Mouse (Mus musculus): ENCODE measurements at regions not wholly inside any gene's neighbourhood (a gene's known extent, or its start where the extent isn't known, plus 50 kb on each side); places are given as distances from the start of the nearest gene placed in this dataset.

DNA sequence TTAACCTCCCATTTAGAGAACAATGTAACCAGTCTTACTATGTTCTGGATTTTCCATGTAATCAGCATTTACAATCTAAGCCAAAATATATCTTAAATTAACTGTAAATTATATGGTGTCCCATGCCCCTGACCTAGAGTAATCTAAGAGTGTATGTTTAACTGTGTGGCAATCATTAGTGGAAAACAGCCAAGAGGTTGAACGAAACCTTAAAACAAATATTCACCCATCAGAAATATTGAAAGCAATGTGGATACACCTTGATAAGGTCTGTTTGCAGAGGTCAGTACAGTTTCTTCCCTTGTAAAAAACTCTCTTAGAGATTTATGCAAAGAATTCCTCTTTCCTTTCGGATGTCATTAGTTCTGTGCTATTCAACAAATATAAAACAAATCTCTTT lies 134.7 kb upstream of the Ufl1 start:
- Histone ChIP-seq H3K79me2 (ENCODE audit: control insufficient read depth, insufficient read depth, low read length) (no peaks in the 10 kb centered on the region), H3K27ac (replicated peaks; ENCODE audit: insufficient read depth, low read depth, low read length) (no peak overlapping the region), H3K4me3 (ENCODE audit: insufficient read depth, low read depth, low read length) (no peak overlapping the region), H3K9ac (ENCODE audit: low read depth, low read length) (no peak overlapping the region), H3K27me3 (ENCODE audit: control insufficient read depth, insufficient read depth, low read length) (no peaks in the 10 kb centered on the region), H3K36me3 (ENCODE audit: control insufficient read depth, insufficient read depth, low read length) (no peaks in the 10 kb centered on the region), H3K4me1 (ENCODE audit: control insufficient read depth, insufficient read depth, low read length) (peaks cover 3% of the 10 kb centered on the region; the same call in 1 of the 2 replicates)
- WGBS: 27% methylated on average over 2 of the region's 2 CpGs
- no peak for TF ChIP-seq CTCF (IDR thresholded peaks at IDR 0.05; ENCODE audit: low read depth, low read length)
- TF ChIP-seq POLR2A (IDR thresholded peaks at IDR 0.05; ENCODE audit: extremely low read depth, insufficient read depth, low read length): no peak
- peak; percentile 87 for DNase-seq (ENCODE audit: extremely low read depth, low read depth, low spot score)

DNA sequence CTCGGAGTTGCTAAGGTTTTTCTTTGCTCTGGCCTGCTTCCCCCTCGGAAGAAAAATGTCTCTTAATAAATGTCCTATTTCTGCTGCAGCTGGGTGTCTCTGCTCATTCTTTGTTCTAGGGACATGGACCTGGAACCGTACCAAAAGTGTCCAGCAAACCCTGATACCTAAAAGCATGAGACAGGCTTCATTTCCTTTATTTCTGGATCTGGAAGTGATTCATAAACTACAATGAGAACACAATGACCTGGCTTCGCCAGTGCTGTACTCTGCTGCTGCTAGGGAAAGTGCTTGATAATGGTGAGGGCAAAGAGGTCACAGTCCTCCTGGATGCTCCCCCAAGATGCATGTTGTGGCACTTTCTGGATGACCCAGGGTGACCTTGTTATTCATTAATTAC lies 128.8 kb upstream of the Ufl1 start:
- DNase-seq (ENCODE audit: extremely low read depth, low read depth, low spot score): peak; percentile 4
- no peaks in the 10 kb centered on the region for H3K36me3 ChIP-seq (ENCODE audit: control insufficient read depth, insufficient read depth, low read length)
- H3K79me2 ChIP-seq (ENCODE audit: control insufficient read depth, insufficient read depth, low read length): no peaks in the 10 kb centered on the region
- H3K4me3 ChIP-seq (ENCODE audit: insufficient read depth, low read depth, low read length): no peak overlapping the region
- no peaks in the 10 kb centered on the region for H3K27me3 ChIP-seq (ENCODE audit: control insufficient read depth, insufficient read depth, low read length)
- TF ChIP-seq CTCF (IDR thresholded peaks at IDR 0.05; ENCODE audit: low read depth, low read length) (no peak), POLR2A (IDR thresholded peaks at IDR 0.05; ENCODE audit: extremely low read depth, insufficient read depth, low read length) (no peak)
- no peaks in the 10 kb centered on the region for H3K4me1 ChIP-seq (ENCODE audit: control insufficient read depth, insufficient read depth, low read length)
- H3K27ac ChIP-seq (replicated peaks; ENCODE audit: insufficient read depth, low read depth, low read length): no peak overlapping the region
- no peak overlapping the region for H3K9ac ChIP-seq (ENCODE audit: low read depth, low read length)
- WGBS: 76% methylated on average over 4 of the region's 4 CpGs

DNA sequence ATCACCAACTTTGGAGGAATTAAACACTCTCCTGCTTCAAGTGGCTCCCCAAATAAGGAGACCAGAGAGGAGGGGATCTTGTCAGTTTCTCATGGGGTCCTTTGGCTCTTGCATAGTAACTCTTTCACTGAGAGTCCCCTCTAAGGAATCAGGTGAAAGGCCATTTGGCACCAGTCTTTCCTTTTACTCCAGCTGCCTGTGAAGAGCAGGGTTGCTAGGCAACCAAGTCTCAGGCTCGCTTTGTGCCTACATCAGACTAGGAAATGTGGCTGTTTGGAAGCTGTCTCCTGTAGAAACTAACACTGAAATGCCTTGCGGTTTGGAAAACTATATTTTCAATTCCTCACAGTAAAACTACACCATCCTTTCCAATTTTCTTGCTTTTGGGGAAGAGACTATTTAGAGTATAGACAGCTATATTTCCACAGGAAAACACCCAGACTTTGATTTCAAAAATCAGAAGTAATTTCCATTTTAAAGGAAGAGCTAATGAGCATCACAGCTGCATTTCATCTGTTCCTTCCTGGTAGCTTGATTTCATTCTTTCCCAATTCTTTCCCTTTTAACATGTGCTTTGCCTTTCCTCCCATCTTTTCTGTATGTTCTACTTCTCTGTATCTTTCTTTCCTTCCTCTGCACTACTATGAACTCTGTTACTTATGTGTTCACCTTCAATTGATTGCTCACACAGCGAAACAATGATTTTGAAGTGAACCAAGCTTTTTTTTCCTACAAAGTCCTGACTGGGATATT lies 127.3 kb upstream of the Ufl1 start:
- DNase-seq (ENCODE audit: extremely low read depth, low read depth, low spot score): no peak
- Histone ChIP-seq H3K79me2 (ENCODE audit: control insufficient read depth, insufficient read depth, low read length) (no peaks in the 10 kb centered on the region), H3K27me3 (ENCODE audit: control insufficient read depth, insufficient read depth, low read length) (no peaks in the 10 kb centered on the region), H3K4me3 (ENCODE audit: insufficient read depth, low read depth, low read length) (no peak overlapping the region), H3K9ac (ENCODE audit: low read depth, low read length) (no peak overlapping the region), H3K4me1 (ENCODE audit: control insufficient read depth, insufficient read depth, low read length) (no peaks in the 10 kb centered on the region), H3K36me3 (ENCODE audit: control insufficient read depth, insufficient read depth, low read length) (no peaks in the 10 kb centered on the region), H3K27ac (replicated peaks; ENCODE audit: insufficient read depth, low read depth, low read length) (no peak overlapping the region)
- TF ChIP-seq POLR2A (IDR thresholded peaks at IDR 0.05; ENCODE audit: extremely low read depth, insufficient read depth, low read length): no peak
- TF ChIP-seq CTCF (IDR thresholded peaks at IDR 0.05; ENCODE audit: low read depth, low read length): no peak
- 64% methylated on average over 3 of the region's 3 CpGs for WGBS

DNA sequence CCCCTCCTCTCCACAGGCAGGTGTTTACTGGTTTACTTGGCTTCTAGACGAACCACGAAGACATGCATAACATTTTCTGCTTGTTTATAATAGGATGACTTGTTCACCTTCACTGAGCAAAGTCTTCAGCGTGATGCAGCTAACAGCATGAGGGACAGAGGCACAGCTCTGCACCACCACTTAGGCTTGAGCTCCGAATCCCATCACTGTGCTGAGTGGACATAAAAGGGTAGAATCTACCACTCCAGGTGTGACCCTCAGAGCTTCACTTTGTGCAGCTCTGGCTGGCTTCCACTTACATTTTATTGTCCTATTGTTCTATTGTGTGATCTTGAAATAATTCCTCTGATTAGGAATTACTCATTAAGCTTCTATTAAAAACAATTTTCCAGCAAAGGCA lies 126.2 kb upstream of the Ufl1 start:
- H3K9ac ChIP-seq (ENCODE audit: low read depth, low read length): no peak overlapping the region
- WGBS: 78% methylated on average over 4 of the region's 4 CpGs
- TF ChIP-seq CTCF (IDR thresholded peaks at IDR 0.05; ENCODE audit: low read depth, low read length): no peak
- TF ChIP-seq POLR2A (IDR thresholded peaks at IDR 0.05; ENCODE audit: extremely low read depth, insufficient read depth, low read length): no peak

DNA sequence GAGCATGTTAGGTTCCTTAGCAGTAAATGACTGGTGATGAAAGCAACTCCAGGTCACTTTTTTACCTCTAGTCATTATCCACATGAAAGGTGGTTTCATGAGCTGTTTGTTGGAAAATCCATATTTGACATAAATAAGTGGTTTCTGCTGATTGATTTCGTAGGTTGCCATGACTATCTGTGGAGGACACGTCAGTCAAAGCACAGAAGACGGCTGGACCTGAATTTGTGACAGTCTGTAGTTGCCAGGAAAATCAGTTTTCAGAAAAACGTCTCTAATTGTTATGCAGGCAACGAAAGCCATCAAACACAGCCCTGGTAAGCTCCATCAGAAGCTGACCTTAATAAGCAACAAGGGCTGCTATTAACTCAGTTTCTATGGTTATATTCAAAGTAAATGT lies 107.9 kb upstream of the Ufl1 start:
- Histone ChIP-seq H3K27ac (replicated peaks; ENCODE audit: insufficient read depth, low read depth, low read length) (no peak overlapping the region), H3K9ac (ENCODE audit: low read depth, low read length) (no peak overlapping the region), H3K4me3 (ENCODE audit: insufficient read depth, low read depth, low read length) (no peak overlapping the region), H3K79me2 (ENCODE audit: control insufficient read depth, insufficient read depth, low read length) (no peaks in the 10 kb centered on the region), H3K4me1 (ENCODE audit: control insufficient read depth, insufficient read depth, low read length) (no peaks in the 10 kb centered on the region), H3K27me3 (ENCODE audit: control insufficient read depth, insufficient read depth, low read length) (no peaks in the 10 kb centered on the region), H3K36me3 (ENCODE audit: control insufficient read depth, insufficient read depth, low read length) (no peaks in the 10 kb centered on the region)
- WGBS: 88% methylated on average over 5 of the region's 5 CpGs
- no peak for DNase-seq (ENCODE audit: extremely low read depth, low read depth, low spot score)
- TF ChIP-seq CTCF (IDR thresholded peaks at IDR 0.05; ENCODE audit: low read depth, low read length) (no peak), POLR2A (IDR thresholded peaks at IDR 0.05; ENCODE audit: extremely low read depth, insufficient read depth, low read length) (no peak)

More for the DNA sequence above, 126.2 kb upstream of the Ufl1 start:
- no peaks in the 10 kb centered on the region for H3K36me3 ChIP-seq (ENCODE audit: control insufficient read depth, insufficient read depth, low read length)
- H3K4me3 ChIP-seq (ENCODE audit: insufficient read depth, low read depth, low read length): no peak overlapping the region
- H3K27ac ChIP-seq (replicated peaks; ENCODE audit: insufficient read depth, low read depth, low read length): no peak overlapping the region
- H3K79me2 ChIP-seq (ENCODE audit: control insufficient read depth, insufficient read depth, low read length): no peaks in the 10 kb centered on the region
- H3K27me3 ChIP-seq (ENCODE audit: control insufficient read depth, insufficient read depth, low read length): no peaks in the 10 kb centered on the region
- DNase-seq (ENCODE audit: extremely low read depth, low read depth, low spot score): no peak
- no peaks in the 10 kb centered on the region for H3K4me1 ChIP-seq (ENCODE audit: control insufficient read depth, insufficient read depth, low read length)

DNA sequence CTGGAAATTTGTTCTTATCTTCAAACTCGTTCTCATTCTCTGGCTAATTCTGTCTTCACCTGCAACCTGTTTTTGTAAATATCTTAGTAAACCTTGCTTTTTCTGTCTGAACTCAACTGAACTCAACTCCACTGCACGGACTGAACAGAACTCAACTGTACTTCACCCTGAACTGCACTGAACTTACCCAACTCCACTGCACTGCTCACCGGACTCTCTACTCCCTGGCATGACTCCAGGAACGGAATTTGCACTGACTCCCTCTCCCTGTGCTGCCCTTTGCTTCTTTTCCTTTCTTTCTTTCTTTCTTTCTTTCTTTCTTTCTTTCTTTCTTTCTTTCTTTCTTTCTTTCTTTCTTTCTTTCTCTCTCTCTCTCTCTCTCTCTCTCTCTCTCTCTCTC lies 90.4 kb upstream of the Ufl1 start:
- Histone ChIP-seq H3K9ac (ENCODE audit: low read depth, low read length) (no peak overlapping the region), H3K4me1 (ENCODE audit: control insufficient read depth, insufficient read depth, low read length) (no peaks in the 10 kb centered on the region), H3K27me3 (ENCODE audit: control insufficient read depth, insufficient read depth, low read length) (no peaks in the 10 kb centered on the region), H3K27ac (replicated peaks; ENCODE audit: insufficient read depth, low read depth, low read length) (no peak overlapping the region), H3K79me2 (ENCODE audit: control insufficient read depth, insufficient read depth, low read length) (no peaks in the 10 kb centered on the region), H3K4me3 (ENCODE audit: insufficient read depth, low read depth, low read length) (no peak overlapping the region), H3K36me3 (ENCODE audit: control insufficient read depth, insufficient read depth, low read length) (no peaks in the 10 kb centered on the region)
- WGBS: 23% methylated on average over 4 of the region's 4 CpGs
- peak; percentile 79 for DNase-seq (ENCODE audit: extremely low read depth, low read depth, low spot score)
- TF ChIP-seq CTCF (IDR thresholded peaks at IDR 0.05; ENCODE audit: low read depth, low read length) (no peak), POLR2A (IDR thresholded peaks at IDR 0.05; ENCODE audit: extremely low read depth, insufficient read depth, low read length) (no peak)
